Mouse (Mus musculus) frontal cortex, postnatal 36 days (tissue): ENCODE results near the gene Stx18.
A peak's percentile ranks its signal among the peaks of the same experiment; 100 is the strongest.

Experiments
- DNase-seq, 2 experiments: peaks; one replicate each; pipeline ENCODE4 v3.0.0; 2022; ENCODE audit warnings: low spot score in 2 of 2

The Stx18 gene

DNA sequence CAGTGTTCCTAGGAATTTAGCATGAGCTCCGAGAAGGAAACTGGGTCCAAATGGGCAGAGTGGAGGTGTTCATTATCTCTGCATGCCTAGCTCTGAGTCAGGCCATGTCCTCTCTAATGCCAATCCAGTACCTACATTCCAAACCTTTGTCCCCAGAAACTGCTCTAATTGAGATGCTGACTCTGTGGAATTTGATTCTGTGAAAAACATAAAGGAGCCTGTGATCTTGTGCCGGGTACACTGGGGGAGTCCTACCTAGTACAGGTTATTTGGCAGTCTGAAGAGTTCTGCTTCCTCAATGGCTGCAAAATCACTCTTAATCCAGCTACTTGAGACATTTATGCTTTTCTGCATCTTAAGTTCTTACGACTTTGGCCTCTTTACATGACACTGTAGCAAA lies 40.0 kb downstream of the Stx18 start:
- no peak for DNase-seq

DNA sequence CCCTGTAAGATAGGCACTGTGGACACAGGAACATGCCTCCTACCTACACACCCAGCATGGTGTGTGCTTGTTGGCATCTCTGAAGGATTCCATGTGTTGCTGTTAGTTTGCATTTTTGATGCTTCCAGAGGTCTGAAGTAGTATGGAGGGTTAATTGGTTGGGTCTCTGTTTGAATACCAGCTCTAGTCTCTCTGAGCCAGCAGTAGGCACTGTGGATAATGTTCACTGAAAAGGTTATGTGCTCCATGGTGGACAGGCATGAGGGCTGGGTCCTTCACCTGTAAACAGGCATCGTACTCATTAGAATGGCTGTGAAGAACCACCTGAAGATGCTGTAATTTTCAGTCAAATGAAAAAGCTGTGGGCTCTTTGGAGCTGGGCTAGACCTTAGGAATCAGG lies 41.9 kb downstream of the Stx18 start:
- DNase-seq, result no peak

DNA sequence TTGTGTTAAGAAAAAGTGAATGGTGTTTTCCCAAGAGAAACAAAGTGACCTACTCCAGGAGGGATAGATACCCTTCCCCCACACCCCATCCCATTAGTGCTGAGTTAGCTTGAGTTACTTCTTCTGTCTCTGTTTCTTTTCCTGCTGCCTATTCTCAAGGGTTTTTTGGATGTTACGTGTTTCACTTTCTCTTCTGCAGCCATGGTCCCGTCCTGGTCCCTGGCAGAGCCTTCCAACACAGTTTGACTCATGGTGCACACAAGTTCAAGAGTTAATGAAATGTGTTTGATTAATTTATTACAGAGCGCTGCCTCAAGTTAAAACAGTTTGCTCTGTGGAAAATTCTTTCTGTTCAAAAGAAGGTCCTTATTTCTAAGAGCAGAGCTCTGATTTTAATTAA lies 44.0 kb downstream of the Stx18 start:
- no peak for DNase-seq

DNA sequence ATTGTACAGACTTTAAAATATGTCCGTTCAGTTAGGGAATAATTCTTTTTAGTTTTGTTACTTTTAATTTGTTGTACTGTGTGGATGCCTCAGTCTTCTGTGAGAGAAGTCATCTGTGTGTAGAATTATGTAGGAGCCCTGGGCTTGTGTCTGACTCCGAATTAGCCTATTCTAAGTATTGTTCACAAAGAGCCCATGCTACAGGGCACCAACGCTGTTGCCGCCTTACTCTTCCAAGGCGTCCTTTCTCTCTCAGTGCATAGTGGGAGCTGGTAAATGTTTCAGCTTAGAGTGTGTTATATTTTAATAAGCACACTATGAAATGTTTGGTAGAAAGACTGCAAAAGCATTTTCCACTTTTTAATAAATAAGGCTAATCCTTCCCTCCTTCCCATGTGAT lies 44.8 kb downstream of the Stx18 start:
- no peak for DNase-seq

- DNase-seq, result no peak
Measured at GRCm38 (mm10) chr5:38084616-38085015, 46.1 kb downstream of the Stx18 start.

DNA sequence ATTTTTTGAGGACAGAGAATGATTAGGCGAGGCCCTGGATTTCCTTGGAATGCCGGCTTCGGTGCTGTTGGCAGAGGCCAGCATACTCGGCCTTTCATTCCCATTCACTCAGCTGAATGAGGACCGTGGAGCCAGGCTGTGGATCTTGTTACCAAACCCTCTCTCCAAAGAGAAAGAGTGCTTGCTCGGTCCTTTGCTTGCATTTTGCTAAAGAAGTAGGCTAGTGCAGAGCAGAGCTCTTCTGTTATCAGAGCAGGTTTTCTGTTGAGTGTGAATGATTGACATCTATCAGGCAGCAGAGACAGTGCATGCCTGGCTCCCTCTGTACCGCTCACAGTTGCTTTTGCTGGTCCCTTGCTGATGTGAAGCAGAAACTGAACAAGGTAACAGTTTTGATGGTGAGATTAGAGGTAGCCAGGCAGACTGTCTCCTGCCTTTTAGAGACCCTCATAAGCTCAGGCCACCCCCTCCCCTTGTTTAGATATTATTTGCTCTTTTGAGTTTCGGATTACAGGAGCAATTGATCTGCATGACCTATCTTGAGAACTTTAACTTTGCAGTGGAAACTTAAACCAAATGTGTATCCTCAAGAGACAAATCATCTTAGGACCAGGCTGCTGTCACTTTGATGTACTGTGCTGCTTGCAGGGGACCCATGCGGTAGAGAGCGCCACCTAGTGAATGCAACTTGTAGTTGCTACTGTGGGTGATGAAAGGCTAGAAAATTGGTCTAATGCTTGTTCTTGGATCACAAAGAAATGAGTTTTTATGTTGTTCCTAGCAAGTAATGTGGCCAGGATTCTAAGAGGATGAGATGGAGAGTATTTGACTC lies 47.2 kb downstream of the Stx18 start:
- DNase-seq, result peak in 1 of 2 experiments; percentile 60

DNA sequence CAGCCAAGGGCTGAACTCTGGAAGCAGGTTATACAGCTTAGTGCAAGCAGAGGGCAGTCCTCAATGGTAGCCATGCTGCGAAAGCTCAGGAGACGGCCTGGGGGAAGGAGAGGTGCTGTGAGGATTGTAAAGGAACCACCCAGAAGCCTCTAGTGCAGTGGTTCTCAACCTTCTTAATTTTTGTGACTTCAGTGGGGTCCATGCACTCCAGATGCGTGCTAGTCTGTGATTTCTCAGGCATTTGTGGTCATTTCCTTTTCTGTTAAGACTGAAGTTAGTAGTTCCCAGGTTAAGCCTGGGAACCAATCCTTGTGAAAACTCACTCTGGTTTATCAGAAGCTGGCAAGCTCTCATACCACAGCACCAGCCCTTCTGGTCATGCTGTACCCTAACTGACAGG lies 51.6 kb downstream of the Stx18 start:
- DNase-seq, result no peak

DNA sequence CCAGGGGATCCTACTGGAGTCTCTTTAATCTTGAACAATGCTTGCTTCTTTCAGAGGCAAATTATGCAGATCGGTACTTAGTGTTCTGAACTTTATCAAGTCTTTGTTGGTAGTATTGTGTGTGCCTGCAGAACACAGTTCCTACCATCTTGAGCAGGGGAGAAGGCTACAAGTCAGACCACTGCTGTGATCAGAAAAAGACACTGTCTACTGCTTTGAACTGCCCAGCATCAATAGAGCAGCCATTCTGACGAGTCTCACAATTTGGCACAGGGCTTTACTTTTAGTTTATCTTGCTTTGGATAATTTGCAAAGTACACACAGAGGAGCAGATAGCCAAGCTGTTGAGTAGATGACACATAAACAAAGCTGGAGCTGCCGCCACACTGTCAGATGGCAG lies 52.0 kb downstream of the Stx18 start:
- no peak for DNase-seq

DNA sequence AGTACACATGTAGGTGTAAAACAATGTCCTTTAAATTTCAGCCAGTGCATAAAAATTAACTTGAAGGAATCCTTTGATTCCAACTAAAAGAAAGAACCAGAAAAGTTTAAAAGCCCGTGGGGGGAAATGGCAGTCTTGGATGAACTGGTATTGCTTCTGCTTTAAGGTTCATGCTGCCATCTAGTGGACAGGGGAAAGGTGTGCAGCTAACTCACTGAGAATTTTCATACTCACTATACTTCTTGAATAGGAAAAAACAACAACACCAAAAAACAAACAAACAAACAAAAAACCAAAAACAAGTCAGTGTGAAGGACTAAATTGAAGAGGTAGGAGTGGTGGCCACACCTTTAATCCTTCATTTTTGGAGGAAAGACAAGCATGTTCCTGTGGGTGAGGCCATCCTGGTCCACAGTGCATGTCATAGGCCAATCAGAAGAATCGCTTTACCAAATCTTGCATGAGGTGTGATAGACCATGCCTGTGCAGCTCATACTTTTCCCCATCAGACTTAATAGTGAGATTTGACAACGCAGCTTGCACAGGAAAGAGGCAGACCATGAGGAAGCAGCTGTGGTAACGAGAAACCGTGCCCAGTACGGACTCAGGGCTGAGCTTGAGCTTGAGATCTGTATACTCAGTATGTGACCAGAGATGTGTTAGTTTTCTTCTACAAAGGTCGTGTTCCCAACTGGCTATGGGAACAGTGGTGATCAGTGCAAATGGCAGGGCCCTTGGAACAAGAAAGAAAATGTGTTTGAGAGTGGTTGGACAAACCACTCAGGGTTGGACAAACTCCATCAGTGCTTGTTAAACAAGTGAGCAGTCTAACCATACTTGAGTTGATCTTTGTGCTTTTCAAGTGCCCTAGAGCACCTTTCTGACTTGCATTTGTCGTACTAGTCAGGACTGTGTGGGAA lies 52.8 kb downstream of the Stx18 start:
- DNase-seq, result peak in 1 of 2 experiments; percentile 58

DNA sequence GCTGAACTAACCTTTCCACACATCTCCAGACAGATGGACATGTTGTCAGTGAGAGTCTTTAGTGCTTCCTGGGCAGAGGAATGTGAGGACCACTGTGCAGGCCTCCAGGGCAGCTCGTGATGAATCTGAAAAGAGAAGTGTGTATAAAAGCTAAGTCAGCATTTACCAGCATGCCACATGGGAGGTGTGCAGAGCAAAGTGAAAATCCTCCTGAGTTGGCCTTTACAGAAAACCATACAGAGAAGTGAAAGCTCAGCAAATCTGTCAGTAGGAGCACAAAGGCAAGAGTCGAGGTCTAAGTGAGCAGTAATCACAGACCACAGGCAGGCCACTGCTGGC lies 53.4 kb downstream of the Stx18 start:
- DNase-seq, result no peak

GRCm38 (mm10) chr5:38094331-38094730 lies 55.8 kb downstream of the Stx18 start:
- DNase-seq, result no peak

- peak in 1 of 2 experiments; percentile 33 for DNase-seq
Measured at GRCm38 (mm10) chr5:38097501-38098093, 59.1 kb downstream of the Stx18 start.

GRCm38 (mm10) chr5:38099139-38099676 lies 60.7 kb downstream of the Stx18 start:
- no peak for DNase-seq

- no peak for DNase-seq
Measured at GRCm38 (mm10) chr5:38102945-38103344, 64.4 kb downstream of the Stx18 start.

- DNase-seq, result no peak
Measured at GRCm38 (mm10) chr5:38106080-38106697, 67.6 kb downstream of the Stx18 start.

- DNase-seq, result no peak
Measured at GRCm38 (mm10) chr5:38106807-38107206, 68.3 kb downstream of the Stx18 start.

DNA sequence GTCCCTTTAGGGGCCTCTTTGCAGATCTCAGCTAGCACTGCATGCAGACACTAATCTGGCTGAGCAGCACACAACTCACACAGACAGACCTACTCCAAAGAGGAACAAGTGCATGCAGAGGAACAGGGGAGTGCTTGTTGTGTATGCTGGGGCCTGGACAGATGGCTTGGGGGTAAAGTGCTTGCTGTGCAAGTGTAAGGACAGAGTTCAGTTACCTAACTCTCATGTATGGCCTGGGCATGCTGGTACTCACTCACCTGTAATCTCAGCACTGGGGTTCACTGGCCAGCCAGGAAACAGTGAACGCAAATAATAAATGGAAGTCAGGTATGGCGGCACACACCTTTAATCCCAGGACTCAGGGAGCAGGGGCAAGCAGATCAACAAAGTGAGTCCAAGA lies 76.0 kb downstream of the Stx18 start:
- DNase-seq, result no peak

GRCm38 (mm10) chr5:38117056-38117455 lies 78.5 kb downstream of the Stx18 start:
- DNase-seq, result peak; percentile 75 to 82

DNA sequence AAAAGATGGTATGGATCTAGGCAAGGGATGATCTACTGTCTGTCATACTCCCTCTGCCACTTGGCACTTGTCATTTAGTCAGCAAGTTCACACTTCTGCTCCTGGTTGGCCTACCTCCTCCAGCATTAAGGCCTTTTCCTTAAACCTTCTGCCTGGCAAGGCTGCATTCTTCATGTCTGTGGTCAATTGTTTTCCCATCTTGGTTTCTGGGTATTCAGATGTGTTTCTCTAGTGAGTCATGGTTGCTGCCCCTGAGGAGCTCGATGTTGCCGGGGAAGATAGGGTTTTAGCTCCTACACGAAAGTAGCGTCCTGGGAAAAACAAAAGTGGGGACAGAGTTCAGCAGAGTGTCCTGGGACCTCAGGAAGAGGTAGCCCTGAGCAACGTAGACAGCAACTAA lies 80.7 kb downstream of the Stx18 start:
- DNase-seq, result no peak

GRCm38 (mm10) chr5:38121699-38122098 lies 83.2 kb downstream of the Stx18 start:
- DNase-seq, result no peak

DNA sequence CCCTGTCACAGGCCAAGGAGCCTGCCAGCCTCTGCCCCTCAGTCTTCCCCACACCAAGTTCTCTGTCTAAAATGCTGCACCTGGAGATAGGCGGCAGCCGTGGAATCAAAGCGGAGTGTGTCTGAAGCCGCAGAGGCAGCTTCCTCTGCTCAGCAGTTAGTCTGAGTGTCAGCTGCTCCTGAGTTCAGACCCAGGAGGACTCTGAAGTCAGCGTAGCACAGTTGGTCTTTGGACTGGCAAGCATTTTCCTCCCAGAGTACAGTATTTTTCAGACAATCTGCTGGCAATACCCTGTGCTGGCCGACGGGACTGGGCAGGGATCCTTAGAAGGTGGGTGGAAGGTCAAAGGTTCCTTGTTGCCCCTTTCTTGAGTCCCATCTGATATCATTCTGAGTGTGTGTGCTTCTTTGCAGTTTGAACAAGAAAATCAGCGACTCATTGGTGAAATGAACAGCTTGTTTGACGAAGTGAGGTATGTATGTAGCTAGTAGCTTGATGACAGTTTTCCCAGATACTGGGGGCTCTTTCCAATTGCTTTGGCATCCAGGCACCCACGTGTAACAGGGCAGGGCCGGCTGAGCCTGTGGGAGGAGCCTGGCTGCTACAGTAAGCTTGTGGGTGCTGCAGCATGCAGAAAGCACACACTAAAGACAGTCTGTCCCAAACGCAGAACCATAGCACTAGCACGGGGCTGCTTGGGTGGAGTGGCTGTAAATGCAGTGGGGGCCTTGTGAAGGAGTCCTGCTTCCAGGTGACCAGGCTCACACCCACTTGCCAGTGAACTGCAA lies 88.2 kb downstream of the Stx18 start:
- no peak for DNase-seq
